Mouse (Mus musculus) liver, embryonic 14.5 days (tissue): ENCODE data around the gene Tcea3.

Source experiments
- CTCF ChIP-seq: IDR thresholded peaks from 2 replicates; pipeline ENCODE4 v1.5.1; 2016; ENCODE audit warnings: antibody characterized with exemption, low read depth, control low read depth
- EP300 ChIP-seq: IDR thresholded peaks from 2 replicates; pipeline ENCODE4 v1.6.1; 2016; ENCODE audit warnings: antibody characterized with exemption, low read depth

DNA sequence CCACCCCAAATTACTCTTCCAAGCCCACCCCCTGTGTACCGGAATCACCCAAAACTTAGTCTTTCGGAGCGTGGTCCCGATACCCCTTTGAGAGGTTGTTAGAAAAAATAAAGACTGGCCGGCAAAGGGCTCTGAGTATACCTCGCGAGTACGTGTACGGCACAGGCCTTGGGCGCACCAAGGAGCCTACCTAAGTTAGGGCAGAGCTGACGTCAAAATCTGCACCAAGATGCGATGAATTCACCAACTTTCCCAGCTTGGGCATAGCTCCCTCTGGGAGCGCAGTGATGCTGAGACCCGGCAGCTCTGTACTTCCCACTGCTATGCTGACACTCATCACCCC is 172 bp upstream of the Tcea3 start:
- TF ChIP-seq EP300 = no peak
- no peak for TF ChIP-seq CTCF
